Mouse (Mus musculus) heart, embryonic 16.5 days (tissue): ENCODE results near the gene Olfr155. TPM values are rescaled to one million over a fixed set of nuclear protein-coding genes. Genes with fewer than 3 reads are reported as not detected.

Source experiments
- ATAC-seq: fragments of 200-750 bp; cut with Nextera tagmentation; replicated peaks from 2 replicates; pipeline ENCODE4 v1.8.0; 2017; ENCODE audit warnings: moderate number of reproducible peaks; ENCODE audit not compliant: insufficient read depth, low FRiP score; ENCODE audit errors: extremely low read depth
- H3K27ac ChIP-seq: fragments of 300-500 bp; sonication (generic); 2 replicates; pipeline ENCODE4 v1.5.1; 2014; ENCODE audit warnings: mild to moderate bottlenecking, low read length, control low read depth, moderate library complexity
- H3K27me3 ChIP-seq: fragments of 300-500 bp; sonication (generic); 2 replicates; pipeline ENCODE4 v1.6.1; 2014; ENCODE audit warnings: low read length, mixed read lengths; ENCODE audit not compliant: control insufficient read depth, insufficient read depth
- H3K36me3 ChIP-seq: fragments of 300-500 bp; sonication (generic); 2 replicates; pipeline ENCODE4 v1.6.1; 2014; ENCODE audit not compliant: control insufficient read depth, insufficient read depth
- H3K4me1 ChIP-seq: fragments of 300-500 bp; sonication (generic); 2 replicates; pipeline ENCODE4 v1.6.1; 2014; ENCODE audit warnings: low read length, mixed read lengths; ENCODE audit not compliant: control insufficient read depth, insufficient read depth
- H3K4me2 ChIP-seq: fragments of 300-500 bp; sonication (generic); 2 replicates; pipeline ENCODE4 v1.6.1; 2014; ENCODE audit warnings: low read depth, mild to moderate bottlenecking, control low read depth, low read length
- H3K4me3 ChIP-seq: fragments of 300-500 bp; sonication (generic); 2 replicates; pipeline ENCODE4 v1.5.1; 2014; ENCODE audit warnings: mild to moderate bottlenecking, control low read depth, low read length
- H3K9ac ChIP-seq: fragments of 300-500 bp; sonication (generic); 2 replicates; pipeline ENCODE4 v1.6.1; 2014; ENCODE audit warnings: low read length, control low read depth
- H3K9me3 ChIP-seq: fragments of 300-500 bp; sonication (generic); replicated peaks from 2 replicates; pipeline ENCODE4 v1.6.1; 2016; ENCODE audit warnings: low read length; ENCODE audit not compliant: control insufficient read depth
- WGBS: fragments of 180-500 bp; shearing (Covaris S2); extraction: QIAGEN DNeasy Blood & Tissue Kit; methylation state at CpG from one replicate; pipeline ENCODE4 v1.1.7; 2014; 5-methylcytosine and 5-hydroxymethylcytosine counted together
- polyA plus RNA-seq: library from polyadenylated mRNA; unstranded; fragments of >200 nt; fragmentation: Nextera tagmentation; extraction: Ambion mirVana; gene quantifications from 2 replicates; pipeline ENCODE4 v1.2.1, GENCODE M21; 2015

Olfr155 gene
- polyA plus RNA-seq, 1 experiment from 2014 or later, result not detected

GRCm38 (mm10) chr4:43877230-43877629, 25.9 kb downstream of the Olfr155 start:
- WGBS, result 93% methylated on average over 1 of the region's 1 CpGs

GRCm38 (mm10) chr4:43878121-43878776, 26.9 kb downstream of the Olfr155 start:
- H3K9ac ChIP-seq, result peak overlapping the region; percentile 5; the same call in 1 of the 2 replicates

More at GRCm38 (mm10) chr4:43877230-43877629, 25.9 kb downstream of the Olfr155 start:
- ATAC-seq, result no peak
- H3K4me3 ChIP-seq, result no peak overlapping the region
- H3K9ac ChIP-seq, result no peak overlapping the region
- H3K4me1 ChIP-seq, result peaks cover 18% of the 10 kb centered on the region
- no peaks in the 10 kb centered on the region for H3K36me3 ChIP-seq
- H3K27ac ChIP-seq, result no peak overlapping the region
- no peaks in the 10 kb centered on the region for H3K27me3 ChIP-seq
- no peaks in the 10 kb centered on the region for H3K9me3 ChIP-seq
- no peak overlapping the region for H3K4me2 ChIP-seq

GRCm38 (mm10) chr4:43879566-43879965, 28.2 kb downstream of the Olfr155 start:
- Histone ChIP-seq H3K4me2 (no peak overlapping the region), H3K36me3 (no peaks in the 10 kb centered on the region), H3K9me3 (no peaks in the 10 kb centered on the region), H3K4me3 (no peak overlapping the region), H3K27ac (no peak overlapping the region), H3K27me3 (no peaks in the 10 kb centered on the region), H3K4me1 (peaks cover 26% of the 10 kb centered on the region), H3K9ac (no peak overlapping the region)
- ATAC-seq, result no peak
- WGBS, result 60% methylated on average over 6 of the region's 6 CpGs

More at GRCm38 (mm10) chr4:43878121-43878776, 26.9 kb downstream of the Olfr155 start:
- H3K4me2 ChIP-seq, result no peak overlapping the region
- peak overlapping the region; percentile 58 for H3K27ac ChIP-seq
- no peaks in the 10 kb centered on the region for H3K27me3 ChIP-seq
- WGBS, result 29% methylated on average over 5 of the region's 5 CpGs
- H3K9me3 ChIP-seq, result no peaks in the 10 kb centered on the region
- no peaks in the 10 kb centered on the region for H3K36me3 ChIP-seq
- H3K4me1 ChIP-seq, result peaks cover 18% of the 10 kb centered on the region
- no peak for ATAC-seq
- no peak overlapping the region for H3K4me3 ChIP-seq

GRCm38 (mm10) chr4:43884196-43884595, 32.8 kb downstream of the Olfr155 start:
- ATAC-seq, result 0 out of 2 replicates have a peak, but pooled peaks have one; percentile 45
- H3K27ac ChIP-seq, result peak overlapping the region; percentile 81
- 25% methylated on average over 4 of the region's 4 CpGs for WGBS
- no peak overlapping the region for H3K4me3 ChIP-seq
- no peaks in the 10 kb centered on the region for H3K36me3 ChIP-seq
- H3K9ac ChIP-seq, result no peak overlapping the region
- peak overlapping the region; percentile 29; the same call in 1 of the 2 replicates for H3K4me2 ChIP-seq
- peaks cover 26% of the 10 kb centered on the region for H3K4me1 ChIP-seq
- no peaks in the 10 kb centered on the region for H3K27me3 ChIP-seq
- H3K9me3 ChIP-seq, result no peaks in the 10 kb centered on the region

GRCm38 (mm10) chr4:43891247-43891646, 39.9 kb downstream of the Olfr155 start:
- H3K4me3 ChIP-seq, result no peak overlapping the region
- WGBS, result 90% methylated on average over 3 of the region's 3 CpGs
- H3K27ac ChIP-seq, result no peak overlapping the region
- H3K9me3 ChIP-seq, result no peaks in the 10 kb centered on the region
- no peak for ATAC-seq
- H3K4me2 ChIP-seq, result no peak overlapping the region
- peaks cover 9% of the 10 kb centered on the region for H3K4me1 ChIP-seq
- no peaks in the 10 kb centered on the region for H3K27me3 ChIP-seq
- H3K9ac ChIP-seq, result no peak overlapping the region
- no peaks in the 10 kb centered on the region for H3K36me3 ChIP-seq

- Histone ChIP-seq H3K27ac (no peak overlapping the region), H3K27me3 (no peaks in the 10 kb centered on the region), H3K36me3 (no peaks in the 10 kb centered on the region), H3K9me3 (no peaks in the 10 kb centered on the region), H3K9ac (no peak overlapping the region), H3K4me1 (peaks cover 12% of the 10 kb centered on the region), H3K4me2 (no peak overlapping the region), H3K4me3 (no peak overlapping the region)
- ATAC-seq, result no peak
Observed at GRCm38 (mm10) chr4:43897209-43897608, 45.8 kb downstream of the Olfr155 start.

GRCm38 (mm10) chr4:43899197-43899596, 47.8 kb downstream of the Olfr155 start:
- 26% methylated on average over 8 of the region's 8 CpGs for WGBS
- Histone ChIP-seq H3K27ac (0 out of 2 replicates have a peak overlapping the region, but pooled peaks have one; percentile 39), H3K4me2 (no peak overlapping the region), H3K9ac (no peak overlapping the region), H3K36me3 (no peaks in the 10 kb centered on the region), H3K4me3 (no peak overlapping the region), H3K27me3 (no peaks in the 10 kb centered on the region), H3K9me3 (no peaks in the 10 kb centered on the region), H3K4me1 (peaks cover 7% of the 10 kb centered on the region; the same call in 1 of the 2 replicates)
- no peak for ATAC-seq

- peak overlapping the region; percentile 32; the same call in 1 of the 2 replicates for H3K27ac ChIP-seq
- no peak for ATAC-seq
- 64% methylated on average over 7 of the region's 7 CpGs for WGBS
- H3K36me3 ChIP-seq, result no peaks in the 10 kb centered on the region
- no peaks in the 10 kb centered on the region for H3K9me3 ChIP-seq
- no peak overlapping the region for H3K4me3 ChIP-seq
- H3K27me3 ChIP-seq, result no peaks in the 10 kb centered on the region
- peaks cover 10% of the 10 kb centered on the region; the same call in 1 of the 2 replicates for H3K4me1 ChIP-seq
- H3K4me2 ChIP-seq, result no peak overlapping the region
- H3K9ac ChIP-seq, result no peak overlapping the region
Observed at GRCm38 (mm10) chr4:43903690-43904089, 52.3 kb downstream of the Olfr155 start.

- H3K27ac ChIP-seq, result no peak overlapping the region
- no peak overlapping the region for H3K9ac ChIP-seq
- H3K4me2 ChIP-seq, result no peak overlapping the region
- no peaks in the 10 kb centered on the region for H3K9me3 ChIP-seq
- no peak for ATAC-seq
- no peaks in the 10 kb centered on the region for H3K27me3 ChIP-seq
- 0 out of 2 replicates have a peak, but pooled peaks cover 3% of the 10 kb centered on the region for H3K4me1 ChIP-seq
- no peak overlapping the region for H3K4me3 ChIP-seq
- 29% methylated on average over 6 of the region's 6 CpGs for WGBS
- no peaks in the 10 kb centered on the region for H3K36me3 ChIP-seq
Observed at GRCm38 (mm10) chr4:43906443-43906842, 55.1 kb downstream of the Olfr155 start.
